Mouse (Mus musculus): Measurements from ENCODE around the gene Olfr209. TPM values are rescaled to one million over a fixed set of nuclear protein-coding genes. Genes with fewer than 3 reads are reported as not detected.

The Olfr209 gene
- polyA plus RNA-seq, 1 experiment from 2014 or later = not detected

GRCm38 (mm10) chr16:59318148-59318547 is 45.6 kb downstream of the Olfr209 start, which contains the start of gene Olfr204:
Gene Olfr204, minus strand, starts transcription at chr16:59318248.
- Histone ChIP-seq H3K4me3 (replicated peaks) (no peak within 1 kb of the TSS), H3K36me3 (replicated peaks) (no peaks in the 10 kb centered on the region), H3K27ac (no peak within 1 kb of the TSS), H3K4me2 (no peak within 1 kb of the TSS), H3K9ac (no peak within 1 kb of the TSS), H3K4me1 (no peaks in the 10 kb centered on the region), H3K27me3 (no peaks in the 10 kb centered on the region), H3K9me3 (no peaks in the 10 kb centered on the region)
- no peak for ATAC-seq (ENCODE audit: low FRiP score)

Other genes with a start within 250 kb of the Olfr209 start
- not detected in 2 replicates for gene Olfr194, start 242.9 kb downstream of the Olfr209 start, polyA plus RNA-seq (2016; fragmentation: Nextera tagmentation; extraction: Ambion mirVana)
- not detected in 2 replicates for gene Olfr195, start 216.9 kb downstream of the Olfr209 start, polyA plus RNA-seq (2016; fragmentation: Nextera tagmentation; extraction: Ambion mirVana)
- not detected in 2 replicates for gene Olfr196, start 193.5 kb downstream of the Olfr209 start, polyA plus RNA-seq (2016; fragmentation: Nextera tagmentation; extraction: Ambion mirVana)
- not detected in 2 replicates for gene Olfr198, start 160.5 kb downstream of the Olfr209 start, polyA plus RNA-seq (2016; fragmentation: Nextera tagmentation; extraction: Ambion mirVana)
- gene Olfr199, start 144.2 kb downstream of the Olfr209 start, polyA plus RNA-seq (2016; fragmentation: Nextera tagmentation; extraction: Ambion mirVana) = not detected in 2 replicates
- gene Olfr201, start 91.4 kb downstream of the Olfr209 start, polyA plus RNA-seq (2016; fragmentation: Nextera tagmentation; extraction: Ambion mirVana) = not detected in 2 replicates
- not detected in 2 replicates for gene Olfr202, start 77.2 kb downstream of the Olfr209 start, polyA plus RNA-seq (2016; fragmentation: Nextera tagmentation; extraction: Ambion mirVana)
- gene Olfr203, start 65.1 kb downstream of the Olfr209 start, polyA plus RNA-seq (2016; fragmentation: Nextera tagmentation; extraction: Ambion mirVana) = not detected in 2 replicates
- gene Olfr204, start 45.7 kb downstream of the Olfr209 start, polyA plus RNA-seq (2016; fragmentation: Nextera tagmentation; extraction: Ambion mirVana) = not detected in 2 replicates
- not detected in 2 replicates for gene Olfr205, start 32.9 kb downstream of the Olfr209 start, polyA plus RNA-seq (2016; fragmentation: Nextera tagmentation; extraction: Ambion mirVana)
- gene Olfr206, start 14.7 kb downstream of the Olfr209 start, polyA plus RNA-seq (2016; fragmentation: Nextera tagmentation; extraction: Ambion mirVana) = not detected in 2 replicates
- 0.04 TPM in 1 of 2 replicates, not detected in the other for gene Gabrr3, start 43.3 kb upstream of the Olfr209 start, polyA plus RNA-seq (2016; fragmentation: Nextera tagmentation; extraction: Ambion mirVana)
- gene Riox2, start 107.8 kb upstream of the Olfr209 start, polyA plus RNA-seq (2016; fragmentation: Nextera tagmentation; extraction: Ambion mirVana) = 23.7 and 24.3 TPM in 2 replicates
- 4.6 and 4.9 TPM in 2 replicates for gene Crybg3, start 237.0 kb upstream of the Olfr209 start, polyA plus RNA-seq (2016; fragmentation: Nextera tagmentation; extraction: Ambion mirVana)